Mouse (Mus musculus): ENCODE data around the gene BB287469. TPM values are rescaled to one million over a fixed set of nuclear protein-coding genes. Genes with fewer than 3 reads are reported as not detected.
"Not testable (repeated sequence)": the region's sequence is repeated elsewhere in the genome, so short reads cannot be mapped to it uniquely, and the experiment has no call there.

The BB287469 gene
- not detected in 2 replicates for polyA plus RNA-seq (2012; rRNA removed)

DNA sequence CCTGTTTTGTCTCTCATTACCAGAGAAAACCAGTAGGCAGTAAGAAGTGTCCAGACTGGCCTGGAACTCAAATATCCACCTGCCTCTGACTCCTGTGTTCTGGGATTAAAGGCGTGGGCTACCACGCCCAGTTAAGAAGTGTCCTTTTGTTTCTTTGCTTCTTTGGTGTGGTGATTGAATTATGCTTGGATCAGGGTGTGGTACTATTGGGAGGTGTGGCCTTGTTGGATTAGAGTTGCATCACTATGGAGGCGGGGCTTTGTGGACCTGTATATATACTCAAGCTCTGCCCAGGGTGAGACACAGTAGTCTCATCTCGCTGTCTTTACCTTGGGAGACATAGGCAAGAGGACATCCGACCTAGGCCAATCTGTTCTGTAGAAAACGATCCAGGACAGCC, at the start of gene BB287469:
TSS of gene BB287469 (plus strand) at position 301 of the 400 bp plus-strand sequence.
- not testable (repeated sequence) for DNase-seq (ENCODE audit: low spot score)

DNA sequence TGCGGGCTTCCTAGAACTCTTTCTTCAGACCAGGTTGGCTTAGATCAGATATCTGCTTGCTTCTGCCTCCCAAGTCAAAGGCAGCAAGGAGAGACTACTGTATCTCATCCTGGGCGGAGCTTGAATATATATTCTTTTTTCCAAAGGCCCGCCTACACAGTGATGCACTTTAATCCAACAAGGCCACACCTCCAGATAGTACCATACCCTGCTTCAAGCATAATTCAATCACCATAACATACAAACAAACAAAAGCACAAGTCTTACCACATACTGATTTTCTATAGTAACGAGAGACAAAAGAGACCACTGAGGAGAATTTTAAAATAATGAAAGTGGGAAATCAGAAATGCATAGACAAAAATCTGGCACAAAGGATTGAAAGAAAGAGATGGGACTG, 40.7 kb upstream of the BB287469 start, which contains the start of gene Gm21319:
TSS of gene Gm21319 (minus strand) at position 101 of the 400 bp plus-strand sequence.
- DNase-seq (ENCODE audit: low spot score) = not testable (repeated sequence)

DNA sequence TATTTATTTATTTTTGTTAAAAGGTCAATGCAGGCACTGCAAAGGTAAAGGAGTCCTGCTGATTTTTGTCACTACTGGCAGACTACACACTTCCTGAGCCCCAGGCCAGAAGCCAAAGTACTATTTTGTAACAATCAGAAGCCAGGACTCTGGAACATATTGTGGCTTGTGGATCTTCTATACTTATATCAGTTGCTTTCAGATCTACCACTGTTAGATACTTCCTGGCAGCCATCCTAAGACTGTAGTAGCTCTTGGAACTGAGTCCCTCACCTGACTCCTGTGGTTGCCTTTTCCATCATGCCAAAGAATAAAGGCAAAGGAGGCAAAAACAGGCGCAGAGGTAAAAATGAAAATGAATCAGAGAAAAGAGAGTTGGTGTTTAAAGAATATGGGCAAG, 21.2 kb upstream of the BB287469 start, which contains the start of gene Gm21936:
TSS of gene Gm21936 (plus strand) at position 301 of the 400 bp plus-strand sequence.
- DNase-seq (ENCODE audit: low spot score) = not testable (repeated sequence)

DNA sequence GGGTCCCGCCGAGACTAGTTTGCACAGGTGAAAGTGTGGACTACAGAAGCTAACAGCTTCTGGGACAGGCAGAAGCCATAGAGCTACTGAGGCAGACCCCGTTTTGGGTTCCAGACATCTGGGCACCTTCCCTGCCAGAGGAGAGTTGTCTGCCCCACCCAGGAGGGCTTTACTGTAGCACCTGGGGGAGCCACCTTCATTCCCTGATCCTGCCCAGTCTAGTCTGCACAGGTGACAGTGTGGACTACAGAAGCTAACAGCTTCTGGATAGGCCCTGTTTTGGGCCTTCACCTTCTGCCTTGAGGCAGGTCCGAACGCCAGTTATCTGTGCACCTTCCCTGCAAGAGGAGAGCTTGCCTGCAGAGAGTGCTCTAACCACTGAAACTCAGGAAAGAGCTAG, 18.4 kb upstream of the BB287469 start:
- not testable (repeated sequence) for DNase-seq (ENCODE audit: low spot score)

DNA sequence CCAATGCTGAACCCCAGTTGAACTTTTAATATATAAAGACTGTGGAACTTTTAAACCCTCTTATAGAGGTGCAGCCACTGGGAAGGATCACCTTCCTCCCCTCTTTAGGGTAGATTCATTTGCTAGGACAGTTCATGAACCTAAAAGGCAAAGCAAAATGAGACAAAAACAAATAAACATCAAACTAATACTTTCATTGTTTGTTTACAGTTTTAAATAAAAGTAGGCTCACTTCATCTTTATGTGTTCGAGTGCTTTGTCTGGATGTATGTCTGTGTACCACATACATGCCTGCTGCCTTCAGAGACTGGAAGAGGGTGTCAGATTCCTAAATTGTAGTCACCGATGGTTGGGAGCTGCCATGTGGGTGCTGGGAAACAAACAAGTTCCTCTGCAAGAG, 25.9 kb downstream of the BB287469 start, which contains the start of gene Gm2001:
TSS of gene Gm2001 (minus strand) at position 101 of the 400 bp plus-strand sequence.
- not testable (repeated sequence) for DNase-seq (ENCODE audit: low spot score)

DNA sequence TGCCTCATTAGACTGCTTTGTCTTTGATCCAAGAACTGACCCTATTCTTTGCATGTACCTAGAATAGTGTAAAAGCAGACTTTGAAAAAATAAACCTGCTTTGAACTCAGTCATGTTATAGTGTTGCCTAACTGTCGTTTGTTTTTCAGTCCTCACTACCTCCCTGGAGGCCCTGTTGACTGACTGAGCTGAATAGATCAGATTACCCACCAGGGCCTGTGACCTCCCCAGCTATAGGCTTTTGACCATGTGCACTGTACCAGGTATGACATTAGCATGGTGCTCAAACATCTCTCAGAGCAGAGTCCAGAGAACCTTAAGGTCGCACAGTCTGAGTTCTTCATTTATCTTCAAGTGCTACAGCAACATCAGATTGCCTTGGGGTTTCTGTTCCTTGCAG, 34.3 kb downstream of the BB287469 start:
- DNase-seq (ENCODE audit: low spot score) = not testable (repeated sequence)

DNA sequence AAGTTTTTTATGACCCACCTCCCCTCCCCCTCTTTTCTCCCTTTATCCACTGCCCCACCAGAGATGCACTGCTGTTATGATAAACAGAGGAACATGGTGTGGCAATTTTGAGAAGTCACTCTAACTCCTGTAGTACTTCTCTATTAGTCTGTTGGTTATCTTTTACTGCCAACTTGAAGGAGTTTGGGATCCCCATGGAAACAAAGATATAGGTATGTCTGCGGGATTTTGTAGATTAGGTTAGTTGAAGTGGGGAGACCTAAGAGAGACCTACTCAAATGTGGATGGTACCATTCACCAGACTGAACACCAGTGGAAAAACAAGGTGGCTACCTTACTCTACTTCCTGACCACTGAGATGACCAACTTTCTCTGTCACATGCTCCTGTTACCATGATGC, 39.7 kb downstream of the BB287469 start:
- DNase-seq (ENCODE audit: low spot score) = not testable (repeated sequence)

DNA sequence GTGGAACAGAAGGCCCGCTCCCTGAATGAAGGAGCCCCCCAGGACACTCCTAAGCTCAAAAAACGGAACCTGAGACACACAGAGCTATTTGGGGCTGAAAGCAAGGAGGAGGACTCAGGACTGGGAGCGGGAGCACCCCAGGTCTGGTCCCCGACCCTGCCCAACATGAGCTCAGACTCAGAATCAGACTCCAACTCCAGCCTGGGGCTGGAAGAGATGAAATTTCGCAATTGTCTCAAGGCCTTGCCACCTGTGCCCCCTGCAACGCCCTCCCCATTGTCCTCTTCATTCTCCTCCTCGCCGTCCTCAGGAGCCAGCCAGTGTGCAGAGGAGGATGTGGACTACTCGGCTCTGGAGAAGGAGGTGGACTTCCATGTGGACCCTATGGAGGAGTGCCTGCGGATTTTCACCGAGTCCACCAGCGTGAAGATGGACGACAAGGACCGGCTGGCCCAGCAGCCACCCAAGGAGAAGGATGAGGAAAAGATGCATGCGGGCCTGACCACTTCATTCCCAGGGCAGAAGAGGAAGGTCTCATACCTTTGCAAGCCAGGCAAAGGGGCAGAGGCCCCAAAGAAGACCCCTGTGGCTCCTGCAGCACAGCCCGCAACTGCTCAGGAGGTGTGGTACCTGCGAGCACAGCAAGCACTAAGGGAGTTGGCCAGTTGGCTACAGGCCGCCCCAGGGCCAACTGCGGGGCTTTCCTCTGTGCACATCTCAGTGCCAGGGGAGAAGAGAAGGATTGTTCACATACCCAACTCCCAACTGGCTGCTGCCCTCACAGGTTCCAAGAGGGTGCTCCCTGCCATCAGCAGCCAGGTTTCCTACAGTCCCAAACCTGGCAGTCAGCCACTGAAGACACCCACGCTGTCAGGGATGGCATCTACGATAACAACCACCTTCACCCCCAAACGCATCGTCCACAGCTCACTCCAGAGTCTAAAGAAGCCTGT, 45.6 kb downstream of the BB287469 start:
- DNase-seq (ENCODE audit: low spot score) = peak; percentile 29

DNA sequence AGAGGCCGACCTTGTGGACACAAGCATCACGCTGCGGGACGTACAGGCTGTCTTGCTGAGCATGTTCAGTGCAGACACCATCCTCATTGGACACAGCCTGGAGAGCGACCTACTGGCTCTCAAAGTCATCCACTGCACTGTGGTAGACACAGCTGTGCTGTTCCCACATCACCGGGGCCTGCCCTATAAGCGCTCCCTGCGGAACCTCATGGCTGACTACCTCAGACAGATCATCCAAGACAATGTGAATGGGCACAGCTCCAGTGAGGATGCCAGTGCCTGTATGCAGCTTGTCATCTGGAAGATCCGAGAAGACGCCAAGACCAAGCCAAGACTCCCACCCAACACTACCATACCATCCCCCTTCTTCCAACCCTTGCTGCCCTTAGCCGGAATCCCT, 47.3 kb downstream of the BB287469 start:
- DNase-seq (ENCODE audit: low spot score) = not testable (repeated sequence)

DNA sequence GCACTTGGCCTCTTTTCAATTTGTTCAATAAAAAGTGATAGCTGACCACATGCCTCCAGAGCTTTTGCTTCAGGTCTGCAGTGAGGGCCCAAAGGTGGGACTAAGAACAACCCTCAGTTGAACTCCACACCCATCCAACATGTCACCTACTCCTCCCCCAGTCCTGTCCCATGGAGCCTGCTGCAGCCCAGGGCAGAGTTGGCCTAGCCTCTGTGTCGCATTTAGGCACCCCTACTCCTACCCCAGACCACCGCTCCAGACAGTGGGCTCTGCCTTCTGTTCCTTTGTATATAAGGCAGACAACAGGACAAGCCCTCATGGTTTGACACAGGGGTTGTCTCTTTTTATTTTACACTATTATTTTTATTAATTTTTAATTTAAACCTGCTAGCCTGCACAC, 47.7 kb downstream of the BB287469 start:
- DNase-seq (ENCODE audit: low spot score) = not testable (repeated sequence)

Other genes starting within 250 kb of the BB287469 start
- not detected in 2 replicates for gene Oog1, start 213.9 kb upstream of the BB287469 start, polyA plus RNA-seq (2012; rRNA removed)
- gene Gm4027, start 197.7 kb upstream of the BB287469 start, polyA plus RNA-seq (2012; rRNA removed) = not detected in 2 replicates
- gene Gm16381, start 172.0 kb upstream of the BB287469 start, polyA plus RNA-seq (2012; rRNA removed) = not detected in 2 replicates
- not detected in 2 replicates for gene Gm21319, start 40.8 kb upstream of the BB287469 start, polyA plus RNA-seq (2012; rRNA removed)
- gene Gm21936, start 21.1 kb upstream of the BB287469 start, polyA plus RNA-seq (2012; rRNA removed) = not detected in 2 replicates
- gene Gm2001, start 25.8 kb downstream of the BB287469 start, polyA plus RNA-seq (2012; rRNA removed) = not detected in 2 replicates
- not detected in 2 replicates for gene Gm2016, start 57.5 kb downstream of the BB287469 start, polyA plus RNA-seq (2012; rRNA removed)
- not detected in 2 replicates for gene Gm2022, start 78.8 kb downstream of the BB287469 start, polyA plus RNA-seq (2012; rRNA removed)
- gene Gm2035, start 103.3 kb downstream of the BB287469 start, polyA plus RNA-seq (2012; rRNA removed) = not detected in 2 replicates
- not detected in 2 replicates for gene Gm2042, start 137.5 kb downstream of the BB287469 start, polyA plus RNA-seq (2012; rRNA removed)
- not detected in 2 replicates for gene Gm2075, start 195.3 kb downstream of the BB287469 start, polyA plus RNA-seq (2012; rRNA removed)
- not detected in 2 replicates for gene Gm6803, start 202.2 kb downstream of the BB287469 start, polyA plus RNA-seq (2012; rRNA removed)
- not detected in 2 replicates for gene Gm2056, start 210.4 kb downstream of the BB287469 start, polyA plus RNA-seq (2012; rRNA removed)

Data from urinary bladder, adult 2 months (tissue).